Mouse (Mus musculus) urinary bladder, adult 18-20 months (tissue): ENCODE data around the gene Tmem273.
A peak's percentile ranks its signal among the peaks of the same experiment; 100 is the strongest.

Experiments used
- DNase-seq, 2 experiments: peaks; one replicate each; pipeline ENCODE4 v3.0.0; 2022; ENCODE audit warnings: low spot score in 2 of 2, mixed read lengths in 2 of 2

Gene Tmem273

DNA sequence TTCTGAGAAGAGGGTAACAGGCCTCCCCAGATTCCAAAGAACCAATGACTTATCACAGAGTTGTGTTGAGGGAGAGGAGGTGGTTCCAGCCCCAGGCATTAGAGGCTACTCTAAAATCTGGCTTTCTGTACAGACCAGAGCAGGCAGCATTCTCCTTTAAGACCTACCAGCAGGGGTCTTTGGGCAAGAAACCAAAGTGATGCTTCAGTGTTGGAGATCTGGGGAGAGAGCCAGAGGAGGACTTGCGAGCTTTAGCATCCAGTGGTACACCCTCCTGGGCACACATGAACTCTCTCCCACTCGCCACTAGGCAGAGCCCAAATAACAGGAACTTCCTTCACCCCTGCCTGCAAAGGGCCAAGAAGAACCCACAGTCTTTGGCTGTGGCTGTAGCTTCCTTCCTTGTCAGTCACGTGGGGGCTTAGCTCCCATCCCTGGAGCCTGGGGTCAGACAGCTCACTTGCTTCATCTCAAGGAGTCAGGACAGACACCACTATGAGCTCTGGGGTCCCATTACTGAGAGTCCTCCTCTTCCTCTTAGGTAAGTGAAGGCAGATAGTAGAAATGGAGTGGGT, at the start of gene Tmem273:
TSS of gene Tmem273 (plus strand) at position 408 of the 575 bp plus-strand sequence.
- no peak for DNase-seq

DNA sequence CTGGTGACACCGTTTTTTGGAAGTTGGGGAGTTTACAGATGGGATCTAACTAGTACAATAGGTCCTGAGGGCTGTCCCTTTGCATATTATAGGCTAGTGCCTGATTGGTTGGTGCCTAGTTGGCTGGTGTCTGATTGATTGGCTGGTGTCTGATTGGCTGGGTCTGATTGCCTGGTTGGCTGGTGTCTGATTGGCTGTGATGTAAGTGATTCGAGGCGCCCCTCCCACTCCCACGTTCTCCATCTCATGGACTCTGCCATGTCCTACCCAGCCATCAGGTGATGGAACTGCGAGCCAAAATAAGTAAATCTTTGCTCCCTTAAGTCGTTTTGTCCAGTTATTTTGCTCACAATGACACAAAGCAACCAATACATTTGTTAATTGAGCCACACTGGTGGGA, 49.2 kb upstream of the Tmem273 start:
- DNase-seq, result no peak

DNA sequence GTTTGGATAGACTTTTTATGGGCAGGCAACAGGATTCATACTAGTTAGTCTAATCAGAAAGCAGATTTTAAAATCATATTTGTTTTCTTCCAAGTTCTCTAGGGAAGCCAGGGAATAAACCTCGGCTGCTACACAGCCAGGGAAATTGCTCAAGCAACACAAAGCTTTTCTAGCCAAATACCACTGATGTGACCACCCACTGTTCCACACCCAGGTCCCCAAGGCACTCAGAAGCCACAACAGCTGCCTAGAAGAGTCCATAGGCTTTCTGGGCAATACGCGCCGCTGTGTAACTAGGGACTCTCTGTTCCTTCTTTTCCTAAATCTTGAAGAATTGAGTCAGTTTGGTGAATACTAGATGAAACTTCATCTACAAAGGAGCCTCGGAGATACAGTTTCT, 47.2 kb upstream of the Tmem273 start:
- no peak for DNase-seq

DNA sequence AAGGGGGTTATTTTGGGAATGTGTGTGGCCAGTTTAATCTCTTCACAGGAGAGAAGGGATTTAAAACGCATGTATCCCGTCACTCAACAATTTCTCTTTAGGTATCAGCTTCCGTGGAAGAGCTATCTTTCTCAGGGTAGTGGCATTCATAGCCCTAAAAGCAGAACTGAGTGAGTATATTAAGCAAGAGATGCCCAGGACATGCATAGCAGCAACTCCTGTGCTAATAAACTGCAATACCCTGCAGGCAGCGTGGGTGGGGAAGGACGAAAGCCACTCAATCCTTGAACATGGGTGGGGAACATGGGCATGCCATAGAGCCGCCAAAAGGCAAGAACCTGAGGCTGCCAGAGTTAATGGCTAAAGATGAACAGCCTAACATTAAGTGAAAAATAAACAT, 37.2 kb upstream of the Tmem273 start:
- no peak for DNase-seq

DNA sequence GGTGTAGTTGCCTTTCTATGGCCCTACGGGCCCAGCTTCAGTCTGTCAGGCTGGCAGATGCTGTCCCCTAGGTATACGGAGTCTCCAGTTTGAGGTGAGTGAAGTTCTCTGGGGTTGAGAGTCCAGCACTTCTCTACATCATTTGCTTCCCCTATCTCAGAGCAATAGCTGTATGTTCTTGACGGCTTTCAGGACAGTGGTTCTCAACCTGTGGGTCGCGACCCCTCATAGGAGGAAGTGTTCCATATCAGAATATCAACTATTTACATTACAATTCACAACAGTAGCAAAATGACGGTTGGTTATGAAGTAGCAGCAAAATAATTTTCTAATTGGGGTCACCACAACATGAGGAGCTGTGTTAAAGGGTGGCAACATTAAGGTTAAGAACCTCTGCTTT, 35.0 kb upstream of the Tmem273 start:
- no peak for DNase-seq

DNA sequence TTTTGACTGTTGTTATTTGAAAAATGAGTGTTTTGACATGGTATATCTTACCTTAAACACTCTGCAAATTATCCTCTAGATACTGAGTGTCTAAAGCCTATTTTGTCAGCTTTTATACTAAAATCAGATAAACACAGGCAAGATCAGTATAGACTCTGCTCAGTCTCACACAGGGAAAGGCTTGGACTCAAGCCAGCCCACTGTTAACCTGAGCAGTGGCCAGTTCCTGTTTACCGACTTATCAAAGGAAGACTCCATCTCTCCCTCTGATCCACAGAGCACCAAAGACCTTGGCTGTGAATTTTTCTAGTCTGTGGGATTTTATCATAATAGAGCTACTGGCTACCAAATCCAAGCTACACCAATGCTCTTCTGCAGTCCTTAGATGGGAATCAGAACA, 31.5 kb upstream of the Tmem273 start:
- DNase-seq, result no peak

DNA sequence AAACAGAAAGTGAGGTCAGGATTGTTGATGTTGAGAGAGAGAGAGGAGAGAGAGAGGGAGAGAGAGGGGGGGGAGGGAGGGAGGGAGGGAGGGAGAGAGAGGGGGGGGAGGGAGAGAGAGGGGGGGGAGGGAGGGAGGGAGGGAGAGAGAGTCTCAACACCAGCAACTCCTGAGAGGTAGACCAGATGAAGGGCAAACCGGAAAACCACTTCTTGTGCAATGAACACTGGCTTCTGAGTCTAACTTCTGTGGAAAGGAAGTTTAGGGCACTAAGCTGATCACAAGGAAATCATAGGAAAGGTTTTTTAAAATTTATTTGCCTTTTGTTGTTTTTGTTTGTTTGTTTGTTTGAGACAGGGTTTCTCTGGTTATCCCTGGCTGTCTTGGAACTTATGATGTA, 23.6 kb upstream of the Tmem273 start:
- DNase-seq, result no peak

DNA sequence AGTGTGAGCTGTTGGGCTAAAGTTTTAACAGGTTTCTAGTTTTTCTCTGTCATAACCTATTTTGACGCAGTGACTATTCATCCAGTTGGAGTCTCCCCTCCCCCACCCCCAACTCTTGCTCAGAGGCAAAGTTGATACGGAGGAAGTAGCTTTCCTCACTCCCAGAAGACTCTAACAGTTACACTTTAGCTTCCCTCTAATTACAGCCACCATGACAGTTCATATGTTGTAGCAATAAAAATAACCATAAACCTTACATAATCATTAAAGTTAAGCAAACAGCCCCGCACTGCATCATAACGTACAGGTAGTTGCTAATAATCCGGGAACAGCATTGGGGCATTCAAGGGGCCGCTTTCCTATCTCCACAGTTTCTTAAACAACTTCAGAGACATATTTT, 15.2 kb upstream of the Tmem273 start:
- DNase-seq, result no peak

DNA sequence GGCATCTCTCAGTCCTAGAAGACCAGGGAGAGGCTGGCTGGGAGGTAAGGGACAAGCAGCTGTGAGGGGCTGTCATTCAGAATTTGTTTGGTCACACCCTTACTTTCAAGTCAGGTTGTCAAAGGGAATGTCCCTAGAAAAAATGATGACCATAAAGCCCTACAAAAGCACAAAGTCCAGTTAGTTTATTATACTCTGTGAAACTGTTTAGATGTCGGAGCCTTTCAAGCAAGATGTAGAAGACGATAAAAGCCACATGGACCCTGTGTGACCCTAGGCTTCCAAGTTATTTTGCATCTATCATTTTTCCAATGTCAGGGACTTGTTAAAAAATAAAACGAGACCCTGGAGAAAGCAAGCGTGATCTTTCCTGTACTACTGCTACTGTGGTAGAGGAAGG, 13.7 kb upstream of the Tmem273 start:
- DNase-seq, result no peak

DNA sequence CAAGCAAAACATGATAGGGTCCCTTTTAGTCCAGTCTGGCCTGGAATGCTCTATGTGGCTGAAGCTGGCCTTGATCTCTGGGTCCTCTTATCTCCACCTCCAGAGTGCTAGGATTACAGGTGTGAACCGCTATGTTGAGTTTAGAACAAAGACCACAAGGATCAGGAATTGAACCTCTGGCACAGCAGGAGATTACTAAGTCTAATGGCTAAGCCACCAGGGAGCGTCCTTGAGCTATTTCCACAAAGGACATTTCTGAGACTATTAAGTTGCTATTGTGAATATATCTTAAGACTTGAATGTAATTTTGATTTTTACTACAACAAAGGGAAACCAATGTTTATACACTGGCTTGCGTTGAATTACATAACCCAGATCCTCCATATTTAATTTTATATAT, 13.0 kb upstream of the Tmem273 start:
- no peak for DNase-seq

DNA sequence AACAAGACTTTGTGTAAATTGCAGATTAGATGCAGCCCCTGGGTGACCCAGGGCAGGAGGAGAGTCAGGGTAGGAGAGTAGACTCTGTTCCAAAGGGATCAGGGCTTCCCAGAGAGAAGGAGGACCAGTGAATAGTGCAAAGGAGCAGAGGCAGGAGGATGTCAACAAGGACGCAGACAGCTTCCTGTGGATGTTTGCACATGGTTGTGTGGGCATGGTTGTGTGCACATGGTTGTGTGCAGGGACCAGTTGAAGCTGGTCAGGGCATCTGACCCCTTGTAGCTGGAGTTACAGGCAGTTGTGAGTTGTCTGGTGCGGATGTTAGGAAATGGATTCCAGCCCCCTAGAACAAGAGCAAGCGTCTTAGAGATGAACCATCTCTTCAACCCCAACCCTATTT, 12.3 kb upstream of the Tmem273 start:
- no peak for DNase-seq

DNA sequence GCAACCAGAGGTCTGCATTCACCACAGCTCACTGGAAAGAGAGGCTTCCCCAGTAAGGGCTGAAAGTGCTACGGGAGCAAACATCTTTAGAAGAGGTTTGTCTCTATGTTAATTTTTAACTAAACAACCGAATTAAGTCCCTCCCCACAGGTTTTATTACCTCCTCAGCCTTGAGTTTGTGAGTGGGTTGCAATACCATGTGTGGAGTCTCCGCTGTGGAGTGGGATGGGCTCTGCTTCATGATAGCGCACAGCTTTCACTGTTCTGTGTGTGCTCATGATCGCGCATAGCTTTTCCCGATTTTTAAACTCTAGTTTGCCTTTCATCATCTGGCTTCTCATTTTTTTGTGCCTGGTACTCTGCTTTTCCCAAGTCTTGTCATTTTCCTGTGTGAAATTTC, 9.7 kb upstream of the Tmem273 start:
- no peak for DNase-seq

DNA sequence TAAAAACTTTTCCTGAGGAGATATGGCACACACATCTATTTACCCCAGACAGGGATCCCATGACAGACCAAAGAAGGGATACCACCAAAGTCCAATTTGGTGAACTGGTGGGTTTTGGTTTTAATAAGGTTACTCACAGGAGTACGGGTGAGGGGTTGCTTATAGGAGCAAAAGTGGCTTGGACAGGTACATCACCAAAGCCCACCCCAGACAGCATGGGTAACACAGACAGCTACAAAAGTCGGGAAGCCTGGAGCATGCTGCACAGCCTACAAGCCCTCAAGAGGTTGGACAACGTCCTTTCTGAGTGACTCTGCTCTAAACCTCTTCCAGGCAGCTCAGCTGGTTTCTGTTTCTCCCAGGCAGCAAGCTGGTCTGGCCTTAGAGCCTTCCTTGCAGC, 7.4 kb upstream of the Tmem273 start:
- DNase-seq, result no peak

DNA sequence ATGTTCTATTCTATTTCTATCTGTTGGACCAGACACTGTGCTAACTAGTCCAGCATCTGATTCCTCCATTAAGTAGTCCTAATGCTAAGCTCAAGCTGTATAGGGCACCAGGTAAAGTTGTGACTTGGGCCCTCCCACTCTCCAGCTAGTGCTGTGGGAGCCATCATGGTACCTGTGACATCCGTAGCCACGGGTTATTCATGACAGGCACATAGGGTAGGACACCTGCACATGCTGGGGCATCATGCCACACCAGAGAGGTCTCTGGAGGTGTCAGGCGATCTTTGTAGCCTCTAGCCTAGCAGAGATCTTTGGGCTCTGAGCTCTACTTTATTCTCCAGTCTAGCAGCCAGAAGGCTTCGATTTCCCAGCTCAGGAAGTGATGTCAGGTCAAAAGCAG, 2.9 kb upstream of the Tmem273 start:
- DNase-seq, result no peak

DNA sequence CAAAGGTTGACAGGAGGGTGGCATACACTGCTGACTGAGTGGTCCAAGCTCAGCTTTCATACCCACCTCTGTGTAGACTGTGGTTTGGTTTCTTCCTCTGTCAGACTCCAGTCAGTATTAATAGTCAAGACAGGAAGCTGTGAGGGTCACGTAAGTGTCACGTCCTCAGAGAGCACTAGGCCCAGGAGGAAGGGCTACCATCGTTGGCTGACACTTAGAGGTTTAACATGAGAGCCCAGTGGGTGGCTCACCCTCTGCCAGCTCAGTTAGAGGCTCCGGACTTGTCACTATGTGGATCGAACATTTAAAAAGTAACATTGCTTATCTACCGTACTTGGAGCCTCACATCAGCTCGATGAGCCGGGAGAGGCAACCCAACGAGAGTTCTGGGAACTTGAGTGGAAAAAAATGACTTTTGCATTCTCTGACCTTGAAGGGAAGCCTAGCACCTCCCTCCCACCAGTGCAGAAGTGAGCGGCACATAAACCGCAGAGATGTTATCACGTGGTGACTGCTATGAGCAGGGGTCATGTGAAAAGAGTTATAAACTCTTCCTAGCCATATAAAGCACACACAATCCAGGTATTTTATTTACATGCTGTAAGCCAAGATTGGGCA, 1.5 kb upstream of the Tmem273 start:
- DNase-seq, result peak in 1 of 2 experiments; percentile 6

DNA sequence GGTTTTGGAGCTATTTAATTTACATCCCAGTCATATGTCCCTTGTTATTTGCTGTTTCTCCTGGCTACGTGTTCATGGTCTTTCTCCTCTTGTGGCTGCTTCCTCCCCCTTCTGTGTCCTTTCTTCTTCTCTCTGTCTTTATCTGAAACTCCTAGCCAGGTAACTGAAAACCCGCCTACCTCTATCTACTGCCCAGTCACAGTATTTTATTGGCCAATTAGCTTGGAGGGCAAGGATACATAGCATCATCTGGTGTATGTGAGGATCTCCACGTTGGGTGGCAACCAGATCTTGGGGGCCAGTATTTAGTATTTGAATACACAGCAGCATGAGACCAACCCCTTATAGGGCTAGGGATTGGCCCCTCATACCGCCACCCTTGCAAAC, 1.0 kb upstream of the Tmem273 start:
- no peak for DNase-seq

DNA sequence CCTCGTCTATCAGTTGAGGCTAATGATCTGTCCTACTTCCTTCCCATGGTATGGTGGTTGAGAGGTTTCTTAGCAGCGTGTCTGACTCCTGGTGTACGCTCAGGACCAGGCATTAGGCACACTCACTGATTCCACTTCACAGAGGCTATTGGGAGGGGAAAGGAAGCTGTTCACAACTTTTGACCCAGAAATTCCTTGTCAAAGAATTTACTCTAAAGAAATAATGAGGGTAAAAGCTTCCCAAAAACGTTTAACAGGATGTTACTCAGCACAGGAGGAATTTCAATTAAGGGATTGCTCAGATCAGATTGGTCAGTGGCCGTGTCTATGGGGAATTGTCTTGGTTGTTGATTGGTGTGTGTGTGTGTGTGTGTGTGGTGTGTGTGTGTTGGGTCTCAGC, 1.9 kb downstream of the Tmem273 start:
- DNase-seq, result no peak

DNA sequence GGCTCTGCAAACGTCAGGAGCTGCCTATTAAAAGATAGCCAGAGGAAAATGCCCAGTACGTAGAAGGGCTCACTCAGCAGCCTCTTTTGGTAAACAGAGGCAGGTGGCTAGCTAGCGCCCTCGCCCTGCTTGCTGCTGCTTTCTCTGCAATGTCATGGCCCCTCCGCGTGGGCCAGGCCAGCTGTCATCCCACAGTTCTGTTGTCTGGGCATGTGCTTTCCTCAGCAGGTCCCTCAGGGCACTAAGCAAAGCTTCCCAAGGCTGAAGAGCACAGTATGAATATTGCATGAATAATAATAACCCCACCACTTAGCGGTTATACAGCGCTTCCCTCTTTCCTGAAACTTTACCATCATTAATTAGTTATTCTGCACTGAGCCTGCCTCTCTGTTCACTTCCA, 10.6 kb downstream of the Tmem273 start:
- no peak for DNase-seq

DNA sequence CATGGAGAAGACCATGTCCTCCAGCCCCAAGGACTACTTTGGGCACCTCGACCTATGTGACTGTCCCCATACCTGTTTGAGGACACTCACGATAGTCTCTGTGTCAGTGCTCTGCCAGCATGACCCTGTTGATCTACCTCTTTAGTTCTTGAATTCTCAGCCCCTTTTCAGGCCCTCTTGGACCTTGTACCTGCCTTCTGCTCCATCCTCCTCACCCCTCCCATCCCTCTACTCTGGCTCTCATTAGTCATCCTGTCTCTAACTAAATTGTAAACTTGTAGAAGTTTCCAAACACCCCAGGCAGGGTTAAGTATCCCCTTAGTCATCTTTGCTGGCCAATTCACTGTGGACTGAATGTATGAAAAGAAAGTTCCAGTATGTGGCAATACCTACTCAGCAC, 12.0 kb downstream of the Tmem273 start:
- DNase-seq, result no peak

DNA sequence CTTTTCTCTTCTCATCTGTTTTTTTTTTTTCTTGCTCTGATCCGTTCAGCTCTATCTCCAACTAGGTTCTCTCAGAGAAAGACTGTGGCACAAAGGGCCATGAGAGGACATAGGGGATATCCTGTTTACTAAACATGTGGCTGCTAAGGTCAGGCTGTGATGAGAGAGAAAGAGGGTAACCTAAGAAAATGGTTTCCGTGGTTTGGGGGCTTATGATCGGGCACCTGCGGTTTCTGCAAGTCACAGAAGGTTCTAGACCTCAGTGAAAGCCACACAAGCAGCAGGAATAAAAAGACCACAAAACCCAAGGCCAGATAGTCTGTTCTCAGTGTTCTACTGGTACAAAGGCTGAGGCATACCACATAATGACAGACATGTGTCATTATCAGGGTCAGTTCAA, 12.6 kb downstream of the Tmem273 start:
- DNase-seq, result no peak

DNA sequence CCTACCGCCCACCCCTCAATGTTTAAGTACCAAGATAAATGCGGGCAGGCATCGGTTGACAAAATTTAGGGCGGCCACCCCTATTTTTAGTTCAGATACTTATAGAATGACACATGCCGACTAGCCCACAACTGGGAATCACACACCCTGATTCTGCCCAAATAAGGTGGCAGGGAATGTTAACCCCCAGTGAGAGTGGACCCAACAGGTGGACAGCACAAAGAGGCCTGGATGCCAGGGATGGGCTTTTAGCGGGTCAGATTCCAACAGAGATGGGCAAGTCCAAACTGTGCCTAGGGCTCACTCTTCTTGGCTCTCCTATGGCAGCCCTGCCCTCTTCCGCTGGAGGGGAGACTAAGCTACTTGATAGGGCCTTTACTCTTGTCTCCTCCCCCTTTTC, 14.3 kb downstream of the Tmem273 start:
- no peak for DNase-seq

DNA sequence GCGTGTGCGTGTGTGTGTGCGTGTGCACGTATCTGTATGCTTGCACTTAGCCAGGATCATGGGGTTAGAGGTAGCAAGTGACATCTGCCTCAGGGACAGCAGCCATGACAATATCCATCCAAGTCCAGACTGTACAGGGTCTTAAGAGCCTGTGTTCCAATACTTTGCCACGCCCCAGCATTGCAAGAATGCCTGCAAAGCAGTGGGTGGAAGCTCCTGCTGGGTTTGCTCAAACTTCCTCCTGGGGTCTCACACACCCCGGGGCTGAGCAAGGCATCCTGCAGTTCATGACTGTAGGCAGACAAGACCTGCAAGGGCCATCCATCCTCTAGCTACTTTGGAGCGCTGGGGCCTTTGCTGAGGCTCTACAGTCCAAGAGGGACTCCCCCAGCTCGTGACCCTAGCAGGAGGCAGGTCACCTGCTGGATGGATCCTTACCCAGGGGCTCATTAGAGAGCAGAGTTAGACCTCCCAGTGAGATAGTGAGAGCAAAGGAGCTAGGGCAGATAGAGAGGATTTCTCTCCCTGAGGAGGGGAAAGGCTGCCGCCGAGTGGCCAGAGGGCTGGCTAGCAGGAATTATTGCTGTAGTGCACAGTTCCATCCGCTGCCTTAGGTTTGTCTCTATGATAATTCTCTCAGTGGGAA, 15.4 kb downstream of the Tmem273 start:
- peak in 1 of 2 experiments; percentile 11 for DNase-seq

DNA sequence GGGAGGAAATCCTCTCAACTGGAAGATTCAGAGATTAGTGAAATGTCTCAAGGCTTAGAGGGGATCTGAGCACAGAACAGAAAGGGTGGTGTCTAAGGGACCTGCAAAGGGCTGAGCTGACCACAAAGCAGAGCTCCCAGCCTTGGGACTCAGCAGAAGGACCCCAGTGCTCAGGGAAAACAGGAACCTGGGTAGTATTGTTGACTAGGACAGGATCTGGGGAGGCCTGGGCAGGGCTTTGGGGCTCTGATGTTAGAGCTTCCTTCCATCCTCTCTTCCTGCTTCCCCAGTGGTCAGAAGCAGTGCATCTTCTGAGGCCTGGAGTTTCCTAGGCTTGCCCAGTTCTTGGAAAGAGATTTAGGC, 15.9 kb downstream of the Tmem273 start:
- DNase-seq, result no peak

DNA sequence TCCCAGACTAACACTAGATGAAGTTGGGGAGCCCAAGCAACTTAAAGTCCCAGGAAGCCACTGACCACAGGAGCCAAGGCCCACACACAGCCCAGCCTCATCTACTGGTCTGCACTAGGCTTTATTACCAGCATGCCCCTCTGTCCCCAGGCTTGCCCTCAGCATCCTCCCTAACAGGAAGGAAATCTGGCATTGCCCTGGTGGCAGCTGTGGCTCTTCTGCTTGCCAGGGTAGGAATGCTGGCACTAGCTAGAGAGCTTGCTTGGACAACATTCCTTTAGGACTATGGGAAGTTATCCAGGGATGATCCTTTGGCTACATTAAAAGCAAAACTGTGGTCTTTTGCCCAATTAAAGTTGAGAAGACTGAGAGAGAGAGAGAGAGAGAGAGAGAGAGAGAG, 24.3 kb downstream of the Tmem273 start:
- no peak for DNase-seq
